In the genomic region with DNA sequence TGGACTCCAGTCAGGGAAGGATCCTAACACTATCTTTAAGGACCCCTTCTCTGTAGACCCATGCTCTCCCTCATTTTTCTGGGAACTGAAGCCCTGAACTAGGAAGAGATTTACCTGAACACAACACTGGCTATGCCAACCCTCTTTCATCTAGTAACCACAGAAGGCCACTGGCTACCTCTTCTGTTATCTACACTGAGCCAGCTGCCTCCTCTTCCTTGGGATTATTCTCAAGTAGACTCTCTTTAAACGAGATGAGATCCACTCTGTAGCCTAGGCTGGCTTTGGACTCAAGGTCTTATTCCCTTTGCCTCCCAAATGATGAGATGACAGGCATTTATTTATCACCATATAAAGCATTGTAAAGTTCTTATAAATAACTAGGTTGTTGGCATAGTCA, we compare ENCODE assay signal across 18 mouse cellular contexts. TPM values are rescaled to one million over a fixed set of nuclear protein-coding genes. Genes with fewer than 3 reads are reported as not detected.
A peak's percentile ranks its signal among the peaks of the same experiment; 100 is the strongest.
DNase-seq lines count a peak whose midpoint lies in the region; ATAC-seq lines count a peak whose summit lies in the region.
"Had no signal": no experiment of that assay in that cellular context is flagged by ENCODE, and none has a peak within 500 bp of the region (broad histone marks: within the 10 kb centered on the region; RNA-seq: fewer than 3 reads in every experiment).

No protein-coding gene starts in this region.

- H3K27me3 ChIP-seq in megakaryocyte, embryonic 14.5 days (replicated peaks), result no peaks in the 10 kb centered on the region
- H3K27me3 ChIP-seq in embryonic facial prominence, embryonic 10.5 days (replicated peaks; ENCODE audit: low read depth, poor library complexity, severe bottlenecking), result no peaks in the 10 kb centered on the region
- no peaks in the 10 kb centered on the region for H3K27me3 ChIP-seq in limb, embryonic 13.5 days
- no peaks in the 10 kb centered on the region for H3K27me3 ChIP-seq in liver, embryonic 16.5 days (ENCODE audit: control insufficient read depth, insufficient read depth, low read depth, low read length)
- H3K27me3 ChIP-seq in hindbrain, embryonic 12.5 days, result no peaks in the 10 kb centered on the region
- H3K27me3 ChIP-seq: lung, embryonic 15.5 days; stomach, embryonic 15.5 days had no signal

- no peaks in the 10 kb centered on the region for H3K9me3 ChIP-seq in megakaryocyte, embryonic 14.5 days
- H3K9me3 ChIP-seq in embryonic facial prominence, embryonic 10.5 days, result no peaks in the 10 kb centered on the region
- no peaks in the 10 kb centered on the region for H3K9me3 ChIP-seq in limb, embryonic 13.5 days
- no peaks in the 10 kb centered on the region for H3K9me3 ChIP-seq in liver, embryonic 16.5 days (replicated peaks; ENCODE audit: control insufficient read depth, low read length)
- H3K9me3 ChIP-seq in hindbrain, embryonic 12.5 days (replicated peaks), result no peaks in the 10 kb centered on the region
- H3K9me3 ChIP-seq: lung, embryonic 15.5 days; stomach, embryonic 15.5 days had no signal

- peak overlapping the region; percentile 43; the same call in 1 of the 2 replicates for H3K9ac ChIP-seq in limb, embryonic 13.5 days
- peak overlapping the region; percentile 84; the same call in 1 of the 2 replicates for H3K9ac ChIP-seq in liver, embryonic 16.5 days (ENCODE audit: low read depth, low read length)
- no peak overlapping the region for H3K9ac ChIP-seq in hindbrain, embryonic 12.5 days
- H3K9ac ChIP-seq: lung, embryonic 15.5 days; stomach, embryonic 15.5 days had no signal

- 65% methylated on average over 1 of the region's 1 CpGs for WGBS in embryonic facial prominence, embryonic 10.5 days
- WGBS in limb, embryonic 13.5 days, result 61% methylated on average over 1 of the region's 1 CpGs
- WGBS in liver, embryonic 16.5 days (ENCODE audit: insufficient replicate concordance), result 8% methylated on average over 1 of the region's 1 CpGs
- 66% methylated on average over 1 of the region's 1 CpGs for WGBS in hindbrain, embryonic 12.5 days

- no peak for ATAC-seq in megakaryocyte, adult 5-6 weeks (ENCODE audit: poor library complexity, severe bottlenecking)
- no peak for ATAC-seq in limb, embryonic 13.5 days (ENCODE audit: low FRiP score, low read depth)
- no peak for ATAC-seq in liver, embryonic 16.5 days (ENCODE audit: low read depth)
- ATAC-seq in hindbrain, embryonic 12.5 days (ENCODE audit: low FRiP score), result no peak
- ATAC-seq: midbrain, embryonic 16.5 days had no signal

- H3K36me3 ChIP-seq in megakaryocyte, embryonic 14.5 days (replicated peaks; ENCODE audit: low read length), result peaks cover 5% of the 10 kb centered on the region
- H3K36me3 ChIP-seq in embryonic facial prominence, embryonic 10.5 days (replicated peaks), result peaks cover 10% of the 10 kb centered on the region
- peaks cover 12% of the 10 kb centered on the region; the same call in 1 of the 2 replicates for H3K36me3 ChIP-seq in limb, embryonic 13.5 days
- no peaks in the 10 kb centered on the region for H3K36me3 ChIP-seq in liver, embryonic 16.5 days (ENCODE audit: control insufficient read depth, insufficient read depth)
- H3K36me3 ChIP-seq in hindbrain, embryonic 12.5 days, result 0 out of 2 replicates have a peak, but pooled peaks cover 2% of the 10 kb centered on the region
- H3K36me3 ChIP-seq: stomach, embryonic 15.5 days had no signal

- H3K4me2 ChIP-seq in limb, embryonic 13.5 days (replicated peaks), result peak overlapping the region; percentile 80
- H3K4me2 ChIP-seq in liver, embryonic 16.5 days (ENCODE audit: low read depth, low read length), result peak overlapping the region; percentile 95
- H3K4me2 ChIP-seq in hindbrain, embryonic 12.5 days (replicated peaks), result no peak overlapping the region

- no peak overlapping the region for H3K27ac ChIP-seq in embryonic facial prominence, embryonic 10.5 days (replicated peaks)
- H3K27ac ChIP-seq in limb, embryonic 13.5 days, result no peak overlapping the region
- peak overlapping the region; percentile 33; the same call in 1 of the 2 replicates for H3K27ac ChIP-seq in liver, embryonic 16.5 days (ENCODE audit: low read length)
- no peak overlapping the region for H3K27ac ChIP-seq in hindbrain, embryonic 12.5 days
- H3K27ac ChIP-seq: heart, adult 2 months; lung, embryonic 15.5 days; stomach, embryonic 15.5 days had no signal

- no peak for DNase-seq in embryonic facial prominence, embryonic 10.5 days (ENCODE audit: low spot score)
- DNase-seq in adipocyte (ENCODE audit: low spot score), result no peak
- DNase-seq in gastrocnemius, postnatal 10 days, result no peak
- DNase-seq: adrenal gland, postnatal 10 days; cerebellum, adult 2 months; gastrocnemius, postnatal 14 days; heart, adult 2 months; kidney, adult 8-10 months; kidney, postnatal 4 days; thymus, postnatal 14 days had no signal

- H3K4me3 ChIP-seq in megakaryocyte, embryonic 14.5 days (replicated peaks), result peak overlapping the region; percentile 96
- H3K4me3 ChIP-seq in embryonic facial prominence, embryonic 10.5 days, result peak overlapping the region; percentile 95; the same call in 1 of the 2 replicates
- H3K4me3 ChIP-seq in limb, embryonic 13.5 days, result no peak overlapping the region
- H3K4me3 ChIP-seq in liver, embryonic 16.5 days (ENCODE audit: low read depth, low read length), result peak overlapping the region; percentile 64
- no peak overlapping the region for H3K4me3 ChIP-seq in hindbrain, embryonic 12.5 days
- H3K4me3 ChIP-seq: heart, adult 2 months had no signal

- H3K4me1 ChIP-seq in megakaryocyte, embryonic 14.5 days, result peaks cover 52% of the 10 kb centered on the region
- peaks cover 25% of the 10 kb centered on the region for H3K4me1 ChIP-seq in embryonic facial prominence, embryonic 10.5 days
- peaks cover 28% of the 10 kb centered on the region for H3K4me1 ChIP-seq in limb, embryonic 13.5 days
- peaks cover 41% of the 10 kb centered on the region for H3K4me1 ChIP-seq in liver, embryonic 16.5 days (ENCODE audit: control insufficient read depth, low read depth, low read length)
- peaks cover 24% of the 10 kb centered on the region for H3K4me1 ChIP-seq in hindbrain, embryonic 12.5 days

RNA-seq across cellular contexts. Expression of gene Sin3a, which starts 1.6 kb away (rescaled TPM):
- polyA plus RNA-seq in megakaryocyte, embryonic 14.5 days (2012; ENCODE audit: insufficient read depth, low replicate concordance), result 0.78 and 3.8 TPM in 2 replicates
- 83.5 and 87.5 TPM in 2 replicates for total RNA-seq in megakaryocyte, adult 5-6 weeks (2015)
- total RNA-seq in megakaryocyte, adult 5-6 weeks (2017), result 89.8 and 96.9 TPM in 2 replicates
- 62.7 and 62.9 TPM in 2 replicates for polyA plus RNA-seq in embryonic facial prominence, embryonic 10.5 days (2016; fragmentation: Nextera tagmentation; extraction: Ambion mirVana)
- polyA plus RNA-seq in limb, embryonic 13.5 days (2015; fragmentation: Nextera tagmentation; extraction: Ambion mirVana), result 32.4 and 40.2 TPM in 2 replicates
- polyA plus RNA-seq in liver, embryonic 16.5 days (2015; fragmentation: Nextera tagmentation; extraction: Ambion mirVana), result 13.4 and 14.5 TPM in 2 replicates
- polyA plus RNA-seq in hindbrain, embryonic 12.5 days (2016; fragmentation: Nextera tagmentation; extraction: Ambion mirVana), result 38.7 and 41.2 TPM in 2 replicates
- 10 to 100 TPM; 25.1 to 29.9 TPM for total RNA-seq in gastrocnemius, postnatal 10 days (2021)

Comparison
In these comparisons a context has a peak if more than half of its experiments do, and no peak if none do; other contexts are left out.
1. H3K4me3 ChIP-seq: peak in megakaryocyte, embryonic 14.5 days (single experiment), embryonic facial prominence, embryonic 10.5 days (single experiment) and liver, embryonic 16.5 days (single experiment); none in limb, embryonic 13.5 days (single experiment) and hindbrain, embryonic 12.5 days (single experiment).